ENCODE assay signal across 9 mouse cellular contexts in the genomic region with DNA sequence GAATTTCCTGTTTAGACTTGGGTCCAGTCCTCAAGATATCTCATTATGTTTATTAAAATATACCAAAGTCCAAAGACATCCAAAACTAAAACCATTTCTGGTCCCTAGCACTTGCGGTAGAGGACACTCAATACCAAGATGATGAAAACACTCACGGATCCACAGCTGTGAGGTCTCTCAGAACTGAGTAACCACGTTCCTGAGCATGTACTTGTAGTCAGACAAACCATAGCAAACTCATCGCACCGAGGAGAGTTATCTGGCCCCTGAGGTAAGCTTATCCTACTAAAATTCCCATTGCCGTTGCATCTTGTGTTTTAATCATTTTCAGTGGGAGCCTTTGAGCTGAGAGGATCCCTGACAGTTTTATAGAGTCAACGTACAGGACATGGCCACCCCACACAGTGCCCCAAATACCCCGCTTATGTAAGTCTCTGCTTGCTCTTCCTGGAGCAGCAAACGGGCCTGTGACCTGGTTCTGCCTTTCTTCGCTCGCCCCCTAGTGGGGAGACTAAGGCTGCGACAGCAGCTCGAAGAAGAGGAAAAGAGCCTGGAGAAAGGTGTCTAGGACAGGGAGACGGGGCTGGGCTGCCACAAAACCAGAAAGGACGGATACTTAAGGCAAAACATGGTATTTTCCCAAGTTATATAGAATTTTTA.
DNase-seq lines count a peak whose midpoint lies in the region; ATAC-seq and TF ChIP-seq lines count a peak whose summit lies in the region.
"Had no signal": no experiment of that assay in that cellular context is flagged by ENCODE, and none has a peak within 500 bp of the region (broad histone marks: within the 10 kb centered on the region; RNA-seq: fewer than 3 reads in every experiment).

No protein-coding gene starts in this region.

- no peak for ATAC-seq in G1E (ENCODE audit: extremely low read depth, insufficient number of reproducible peaks, low FRiP score, poor library complexity, severe bottlenecking)
- peak; percentile 87 for ATAC-seq in forebrain, embryonic 15.5 days (replicated peaks)
- ATAC-seq in hindbrain, embryonic 12.5 days (ENCODE audit: low FRiP score) = peak; percentile 59

- no peaks in the 10 kb centered on the region for H3K36me3 ChIP-seq in G1E (replicated peaks)
- no peaks in the 10 kb centered on the region for H3K36me3 ChIP-seq in forebrain, embryonic 15.5 days
- no peaks in the 10 kb centered on the region for H3K36me3 ChIP-seq in hindbrain, embryonic 12.5 days

- 0 out of 2 replicates have a peak, but pooled peaks have one; percentile 7 for TF ChIP-seq CTCF in G1E (IDR thresholded peaks at IDR 0.05; ENCODE audit: low read depth, low read length)

- no peaks in the 10 kb centered on the region for H3K9me3 ChIP-seq in G1E (replicated peaks)
- H3K9me3 ChIP-seq in forebrain, embryonic 15.5 days = no peaks in the 10 kb centered on the region
- H3K9me3 ChIP-seq in hindbrain, embryonic 12.5 days (replicated peaks) = no peaks in the 10 kb centered on the region

- H3K4me2 ChIP-seq in forebrain, embryonic 15.5 days (replicated peaks) = no peak overlapping the region
- H3K4me2 ChIP-seq in hindbrain, embryonic 12.5 days (replicated peaks) = no peak overlapping the region

- no peaks in the 10 kb centered on the region for H3K4me1 ChIP-seq in G1E (ENCODE audit: insufficient read depth, low read depth, low read length)
- peaks cover 20% of the 10 kb centered on the region for H3K4me1 ChIP-seq in forebrain, embryonic 15.5 days
- 0 out of 2 replicates have a peak, but pooled peaks cover 6% of the 10 kb centered on the region for H3K4me1 ChIP-seq in hindbrain, embryonic 12.5 days

- 0 out of 2 replicates have a peak, but pooled peaks cover 3% of the 10 kb centered on the region for H3K27me3 ChIP-seq in G1E (ENCODE audit: insufficient read depth, low read length)
- no peaks in the 10 kb centered on the region for H3K27me3 ChIP-seq in forebrain, embryonic 15.5 days
- no peaks in the 10 kb centered on the region for H3K27me3 ChIP-seq in hindbrain, embryonic 12.5 days

- no peak overlapping the region for H3K27ac ChIP-seq in forebrain, embryonic 15.5 days (replicated peaks)
- H3K27ac ChIP-seq in hindbrain, embryonic 12.5 days = no peak overlapping the region
- H3K27ac ChIP-seq: macrophage had no signal

- no peak overlapping the region for H3K9ac ChIP-seq in forebrain, embryonic 15.5 days (replicated peaks)
- no peak overlapping the region for H3K9ac ChIP-seq in hindbrain, embryonic 12.5 days

- no peak for DNase-seq in G1E (ENCODE audit: low spot score)
- DNase-seq in c-Kit-positive CD71-positive TER-119-positive erythroid progenitor cells, embryonic 14.5 days (ENCODE audit: low spot score) = peak; percentile 24
- peak; percentile 87 to 89 for DNase-seq in layer of hippocampus, postnatal 10 days (ENCODE audit: low spot score in 2 of 2)
- DNase-seq in lung, postnatal 36 days = peak; percentile 87
- peak; percentile 71 for DNase-seq in retina, postnatal 7 days (ENCODE audit: low read depth, low spot score)
- peak; percentile 88 for DNase-seq in urinary bladder, postnatal 14 days (ENCODE audit: low spot score)

- no peak overlapping the region for H3K4me3 ChIP-seq in G1E (ENCODE audit: low read depth, low read length)
- H3K4me3 ChIP-seq in forebrain, embryonic 15.5 days = no peak overlapping the region
- H3K4me3 ChIP-seq in hindbrain, embryonic 12.5 days = no peak overlapping the region

- 23% methylated on average over 15 of the region's 15 CpGs for WGBS in forebrain, embryonic 15.5 days
- 30% methylated on average over 15 of the region's 15 CpGs for WGBS in hindbrain, embryonic 12.5 days
